Mouse (Mus musculus) testis, adult 2 months (tissue): ENCODE measurements around the gene Manbal. TPM values are rescaled to one million over a fixed set of nuclear protein-coding genes. Genes with fewer than 3 reads are reported as not detected.

Experiments used
- H3K27ac ChIP-seq: fragments of 200-500 bp; 2 replicates; pipeline ENCODE4 v1.5.1; 2012; ENCODE audit warnings: low read depth, low read length; ENCODE audit not compliant: control insufficient read depth, insufficient read depth
- H3K27me3 ChIP-seq: fragments of 200-500 bp; 2 replicates; pipeline ENCODE4 v1.6.1; 2012; ENCODE audit warnings: mild to moderate bottlenecking, low read length, moderate library complexity; ENCODE audit not compliant: control insufficient read depth, insufficient read depth
- H3K36me3 ChIP-seq: fragments of 200-500 bp; 2 replicates; pipeline ENCODE4 v1.6.1; 2012; ENCODE audit warnings: mild to moderate bottlenecking, low read length; ENCODE audit not compliant: control insufficient read depth, insufficient read depth
- H3K4me1 ChIP-seq: fragments of 200-500 bp; 2 replicates; pipeline ENCODE4 v1.6.1; 2012; ENCODE audit warnings: low read length; ENCODE audit not compliant: control insufficient read depth, insufficient read depth
- H3K4me3 ChIP-seq: fragments of 200-500 bp; 2 replicates; pipeline ENCODE4 v1.5.1; 2012; ENCODE audit warnings: low read depth, mild to moderate bottlenecking, low read length, moderate library complexity, mixed read lengths; ENCODE audit not compliant: control insufficient read depth
- CTCF ChIP-seq: fragments of 200-500 bp; IDR thresholded peaks from 2 replicates; pipeline ENCODE4 v1.5.1; 2012; ENCODE audit warnings: low read depth, mild to moderate bottlenecking, inconsistent platforms, low read length, moderate library complexity; ENCODE audit not compliant: control insufficient read depth, insufficient read depth, insufficient replicate concordance
- POLR2A ChIP-seq: fragments of 200-500 bp; IDR thresholded peaks from 2 replicates; pipeline ENCODE4 v1.6.1; 2012; ENCODE audit warnings: low read depth, mild to moderate bottlenecking, inconsistent platforms, low read length, moderate library complexity; ENCODE audit not compliant: control insufficient read depth
- polyA plus RNA-seq: library from polyadenylated mRNA; depleted of rRNA; stranded (reverse); fragments of >200 nt; gene quantifications from 2 replicates; pipeline ENCODE4 v1.2.3, GENCODE M21; 2012

Manbal gene
- polyA plus RNA-seq, 1 experiment: 22.5 TPM

- Histone ChIP-seq H3K27me3 (no peaks in the 10 kb centered on the region), H3K27ac (no peak overlapping the region), H3K36me3 (no peaks in the 10 kb centered on the region), H3K4me1 (peaks cover 7% of the 10 kb centered on the region; the same call in 1 of the 2 replicates), H3K4me3 (peak overlapping the region; percentile 69)
- TF ChIP-seq CTCF: no peak
- no peak for TF ChIP-seq POLR2A
These were observed 56.9 kb downstream of the Manbal start for GRCm38 (mm10) chr2:157424126-157424903.

GRCm38 (mm10) chr2:157424904-157425642 is 57.7 kb downstream of the Manbal start:
- TF ChIP-seq POLR2A: no peak
- no peak for TF ChIP-seq CTCF
- Histone ChIP-seq H3K4me3 (no peak overlapping the region), H3K27me3 (no peaks in the 10 kb centered on the region), H3K36me3 (no peaks in the 10 kb centered on the region), H3K4me1 (peaks cover 9% of the 10 kb centered on the region; the same call in 1 of the 2 replicates), H3K27ac (no peak overlapping the region)

GRCm38 (mm10) chr2:157425643-157425988 is 58.2 kb downstream of the Manbal start:
- Histone ChIP-seq H3K36me3 (no peaks in the 10 kb centered on the region), H3K27me3 (no peaks in the 10 kb centered on the region), H3K27ac (no peak overlapping the region), H3K4me3 (no peak overlapping the region), H3K4me1 (peaks cover 9% of the 10 kb centered on the region; the same call in 1 of the 2 replicates)
- TF ChIP-seq CTCF: no peak
- TF ChIP-seq POLR2A: no peak

GRCm38 (mm10) chr2:157426171-157426570 is 58.8 kb downstream of the Manbal start:
- no peak for TF ChIP-seq CTCF
- TF ChIP-seq POLR2A: no peak
- Histone ChIP-seq H3K36me3 (no peaks in the 10 kb centered on the region), H3K4me3 (no peak overlapping the region), H3K27ac (no peak overlapping the region), H3K4me1 (peaks cover 9% of the 10 kb centered on the region; the same call in 1 of the 2 replicates), H3K27me3 (no peaks in the 10 kb centered on the region)

GRCm38 (mm10) chr2:157427164-157427563 is 59.8 kb downstream of the Manbal start:
- no peak overlapping the region for H3K27ac ChIP-seq
- no peaks in the 10 kb centered on the region for H3K36me3 ChIP-seq
- H3K27me3 ChIP-seq: no peaks in the 10 kb centered on the region
- TF ChIP-seq POLR2A (no peak), CTCF (no peak)
- H3K4me1 ChIP-seq: peaks cover 9% of the 10 kb centered on the region; the same call in 1 of the 2 replicates
- no peak overlapping the region for H3K4me3 ChIP-seq

GRCm38 (mm10) chr2:157428351-157429139 is 61.2 kb downstream of the Manbal start:
- Histone ChIP-seq H3K27ac (no peak overlapping the region), H3K4me1 (peaks cover 7% of the 10 kb centered on the region; the same call in 1 of the 2 replicates), H3K36me3 (no peaks in the 10 kb centered on the region), H3K4me3 (no peak overlapping the region), H3K27me3 (no peaks in the 10 kb centered on the region)
- TF ChIP-seq CTCF: no peak
- no peak for TF ChIP-seq POLR2A
